Comparison of ENCODE assay signal across 8 mouse cellular contexts in genomic region chr1:180904815-180905080, GRCm38 (mm10). TPM values are rescaled to one million over a fixed set of nuclear protein-coding genes. Genes with fewer than 3 reads are reported as not detected.
A peak's percentile ranks its signal among the peaks of the same experiment; 100 is the strongest.
DNase-seq lines count a peak whose midpoint lies in the region; ATAC-seq and TF ChIP-seq lines count a peak whose summit lies in the region.

No protein-coding gene starts in this region.

- ATAC-seq in embryonic facial prominence, embryonic 15.5 days (ENCODE audit: insufficient number of reproducible peaks, low FRiP score, low TSS enrichment, low read depth): peak; percentile 7; the same call in 1 of the 2 replicates
- no peak for ATAC-seq in limb, embryonic 11.5 days (ENCODE audit: insufficient number of reproducible peaks, low FRiP score, low TSS enrichment, low read depth)
- ATAC-seq in neural tube, embryonic 15.5 days (ENCODE audit: low FRiP score): peak; percentile 14; the same call in 1 of the 2 replicates
- ATAC-seq in megakaryocyte progenitor cell, adult 5-6 weeks (replicated peaks; ENCODE audit: poor library complexity): no peak; the same call in 1 of the 2 replicates
- ATAC-seq in activated CD4-positive, CD25-positive, alpha-beta regulatory T cell, adult 4 months: no peak

- no peak for TF ChIP-seq POLR2A in lung, adult 2 months (IDR thresholded peaks at IDR 0.05; ENCODE audit: borderline replicate concordance, extremely low read depth, low read depth, low read length)

- peak overlapping the region; percentile 95 for H3K9ac ChIP-seq in embryonic facial prominence, embryonic 15.5 days
- H3K9ac ChIP-seq in limb, embryonic 11.5 days (ENCODE audit: low read length): peak overlapping the region; percentile 89
- peak overlapping the region; percentile 98 for H3K9ac ChIP-seq in neural tube, embryonic 15.5 days (replicated peaks)

- peaks cover 24% of the 10 kb centered on the region for H3K36me3 ChIP-seq in embryonic facial prominence, embryonic 15.5 days
- H3K36me3 ChIP-seq in limb, embryonic 11.5 days (ENCODE audit: control insufficient read depth, insufficient read depth, low read length): peaks cover 20% of the 10 kb centered on the region
- H3K36me3 ChIP-seq in neural tube, embryonic 15.5 days: peaks cover 26% of the 10 kb centered on the region

- peak overlapping the region; percentile 77 for H3K4me2 ChIP-seq in embryonic facial prominence, embryonic 15.5 days (replicated peaks)
- peak overlapping the region; percentile 65 for H3K4me2 ChIP-seq in limb, embryonic 11.5 days (ENCODE audit: low read depth, severe bottlenecking)
- H3K4me2 ChIP-seq in neural tube, embryonic 15.5 days: peak overlapping the region; percentile 85

- no peak for TF ChIP-seq CTCF in lung, adult 2 months (IDR thresholded peaks at IDR 0.05; ENCODE audit: insufficient read depth, low read length)

- peak overlapping the region; percentile 91 for H3K27ac ChIP-seq in embryonic facial prominence, embryonic 15.5 days (replicated peaks)
- no peak overlapping the region for H3K27ac ChIP-seq in limb, embryonic 11.5 days (replicated peaks; ENCODE audit: low read depth, low read length)
- peak overlapping the region; percentile 91 for H3K27ac ChIP-seq in neural tube, embryonic 15.5 days (replicated peaks)

- H3K27me3 ChIP-seq in embryonic facial prominence, embryonic 15.5 days: no peaks in the 10 kb centered on the region
- H3K27me3 ChIP-seq in limb, embryonic 11.5 days (ENCODE audit: control insufficient read depth, insufficient read depth, low read length): no peaks in the 10 kb centered on the region
- H3K27me3 ChIP-seq in neural tube, embryonic 15.5 days (replicated peaks): no peaks in the 10 kb centered on the region

- 2% methylated on average over 5 of the region's 5 CpGs for WGBS in lung, adult 2 months
- 3% methylated on average over 5 of the region's 5 CpGs for WGBS in embryonic facial prominence, embryonic 15.5 days
- 2% methylated on average over 5 of the region's 5 CpGs for WGBS in limb, embryonic 11.5 days
- WGBS in neural tube, embryonic 15.5 days: 3% methylated on average over 5 of the region's 5 CpGs

- no peaks in the 10 kb centered on the region for H3K9me3 ChIP-seq in embryonic facial prominence, embryonic 15.5 days (replicated peaks)
- H3K9me3 ChIP-seq in limb, embryonic 11.5 days (ENCODE audit: control insufficient read depth, low read length): no peaks in the 10 kb centered on the region
- no peaks in the 10 kb centered on the region for H3K9me3 ChIP-seq in neural tube, embryonic 15.5 days (replicated peaks)

- H3K4me3 ChIP-seq in lung, adult 2 months (replicated peaks; ENCODE audit: extremely low read depth, low read depth, low read length): peak overlapping the region; percentile 75
- H3K4me3 ChIP-seq in embryonic facial prominence, embryonic 15.5 days (replicated peaks): peak overlapping the region; percentile 83
- peak overlapping the region; percentile 75 for H3K4me3 ChIP-seq in limb, embryonic 11.5 days (ENCODE audit: low read depth, low read length)
- peak overlapping the region; percentile 98 for H3K4me3 ChIP-seq in neural tube, embryonic 15.5 days (replicated peaks)

- DNase-seq in lung, adult 2 months: no peak
- DNase-seq in lung, adult 18-20 months: no peak
- DNase-seq in limb, embryonic 11.5 days (ENCODE audit: low spot score): no peak
- DNase-seq in spleen, postnatal 14 days (ENCODE audit: low spot score in 2 of 2): no peak

- 0 out of 2 replicates have a peak, but pooled peaks cover 7% of the 10 kb centered on the region for H3K4me1 ChIP-seq in lung, adult 2 months (ENCODE audit: control insufficient read depth, insufficient read depth, low read length)
- peaks cover 15% of the 10 kb centered on the region for H3K4me1 ChIP-seq in embryonic facial prominence, embryonic 15.5 days
- peaks cover 6% of the 10 kb centered on the region; the same call in 1 of the 2 replicates for H3K4me1 ChIP-seq in limb, embryonic 11.5 days (ENCODE audit: control insufficient read depth, insufficient read depth, low read length)
- peaks cover 24% of the 10 kb centered on the region for H3K4me1 ChIP-seq in neural tube, embryonic 15.5 days

RNA-seq across cellular contexts. Expression of gene Pycr2, which starts 0.7 kb away (rescaled TPM):
- 36.7 and 43.8 TPM in 2 replicates for polyA plus RNA-seq in lung, adult 2 months (2012; rRNA removed)
- 96.9 and 105 TPM in 2 replicates for polyA plus RNA-seq in embryonic facial prominence, embryonic 15.5 days (2015; fragmentation: Nextera tagmentation; extraction: Ambion mirVana)
- 120 and 137 TPM in 2 replicates for polyA plus RNA-seq in limb, embryonic 11.5 days (2014; fragmentation: Nextera tagmentation; extraction: Ambion mirVana)
- 73.7 and 80.6 TPM in 2 replicates for polyA plus RNA-seq in neural tube, embryonic 15.5 days (2015; fragmentation: Nextera tagmentation; extraction: Ambion mirVana)
- 27.2 and 28.8 TPM in 2 replicates for total RNA-seq in megakaryocyte progenitor cell, adult 5-6 weeks (2015)
- total RNA-seq in megakaryocyte progenitor cell, adult 5-6 weeks (2017): 22.4 and 26.3 TPM in 2 replicates
- 10 to 100 TPM; 44.3 to 45.6 TPM for polyA plus RNA-seq in activated CD4-positive, CD25-positive, alpha-beta regulatory T cell, adult 4 months (2017; shearing (Covaris generic))

RNA-seq across cellular contexts. Expression of gene Lefty2, which starts 11.8 kb away (rescaled TPM):
- polyA plus RNA-seq in lung, adult 2 months (2012; rRNA removed): 0.07 TPM in 1 of 2 replicates, not detected in the other
- 0.24 and 0.32 TPM in 2 replicates for polyA plus RNA-seq in embryonic facial prominence, embryonic 15.5 days (2015; fragmentation: Nextera tagmentation; extraction: Ambion mirVana)
- 0.08 TPM in 1 of 2 replicates, not detected in the other for polyA plus RNA-seq in limb, embryonic 11.5 days (2014; fragmentation: Nextera tagmentation; extraction: Ambion mirVana)
- 1.9 and 3.0 TPM in 2 replicates for polyA plus RNA-seq in neural tube, embryonic 15.5 days (2015; fragmentation: Nextera tagmentation; extraction: Ambion mirVana)
- total RNA-seq in megakaryocyte progenitor cell, adult 5-6 weeks (2015): not detected in 2 replicates
- not detected in 2 replicates for total RNA-seq in megakaryocyte progenitor cell, adult 5-6 weeks (2017)
- not detected for polyA plus RNA-seq in activated CD4-positive, CD25-positive, alpha-beta regulatory T cell, adult 4 months (2017; shearing (Covaris generic))

RNA-seq across cellular contexts. Expression of gene Lefty1, which starts 30.1 kb away (rescaled TPM):
- polyA plus RNA-seq in lung, adult 2 months (2012; rRNA removed): 11.4 and 11.5 TPM in 2 replicates
- polyA plus RNA-seq in embryonic facial prominence, embryonic 15.5 days (2015; fragmentation: Nextera tagmentation; extraction: Ambion mirVana): 4.0 and 4.6 TPM in 2 replicates
- 0.12 and 1.4 TPM in 2 replicates for polyA plus RNA-seq in limb, embryonic 11.5 days (2014; fragmentation: Nextera tagmentation; extraction: Ambion mirVana)
- 0.22 and 0.23 TPM in 2 replicates for polyA plus RNA-seq in neural tube, embryonic 15.5 days (2015; fragmentation: Nextera tagmentation; extraction: Ambion mirVana)
- 0.90 and 1.7 TPM in 2 replicates for total RNA-seq in megakaryocyte progenitor cell, adult 5-6 weeks (2015)
- total RNA-seq in megakaryocyte progenitor cell, adult 5-6 weeks (2017): 0.27 TPM in 1 of 2 replicates, not detected in the other
- not detected for polyA plus RNA-seq in activated CD4-positive, CD25-positive, alpha-beta regulatory T cell, adult 4 months (2017; shearing (Covaris generic))

RNA-seq across cellular contexts. Expression of gene Tmem63a, which starts 37.4 kb away (rescaled TPM):
- polyA plus RNA-seq in lung, adult 2 months (2012; rRNA removed): 70.4 and 81.7 TPM in 2 replicates
- 17.3 and 18.5 TPM in 2 replicates for polyA plus RNA-seq in embryonic facial prominence, embryonic 15.5 days (2015; fragmentation: Nextera tagmentation; extraction: Ambion mirVana)
- polyA plus RNA-seq in limb, embryonic 11.5 days (2014; fragmentation: Nextera tagmentation; extraction: Ambion mirVana): 5.6 and 6.1 TPM in 2 replicates
- 2.5 and 5.4 TPM in 2 replicates for polyA plus RNA-seq in neural tube, embryonic 15.5 days (2015; fragmentation: Nextera tagmentation; extraction: Ambion mirVana)
- 15.0 and 15.6 TPM in 2 replicates for total RNA-seq in megakaryocyte progenitor cell, adult 5-6 weeks (2015)
- total RNA-seq in megakaryocyte progenitor cell, adult 5-6 weeks (2017): 16.5 and 16.8 TPM in 2 replicates
- 10 to 100 TPM; 13.5 to 13.7 TPM for polyA plus RNA-seq in activated CD4-positive, CD25-positive, alpha-beta regulatory T cell, adult 4 months (2017; shearing (Covaris generic))

RNA-seq across cellular contexts. Expression of gene Sde2, which starts 53.8 kb away (rescaled TPM):
- polyA plus RNA-seq in lung, adult 2 months (2012; rRNA removed): 8.7 and 11.1 TPM in 2 replicates
- polyA plus RNA-seq in embryonic facial prominence, embryonic 15.5 days (2015; fragmentation: Nextera tagmentation; extraction: Ambion mirVana): 37.5 and 38.9 TPM in 2 replicates
- 44.1 and 46.9 TPM in 2 replicates for polyA plus RNA-seq in limb, embryonic 11.5 days (2014; fragmentation: Nextera tagmentation; extraction: Ambion mirVana)
- 28.0 and 30.8 TPM in 2 replicates for polyA plus RNA-seq in neural tube, embryonic 15.5 days (2015; fragmentation: Nextera tagmentation; extraction: Ambion mirVana)
- total RNA-seq in megakaryocyte progenitor cell, adult 5-6 weeks (2015): 17.6 and 21.3 TPM in 2 replicates
- total RNA-seq in megakaryocyte progenitor cell, adult 5-6 weeks (2017): 29.9 and 33.6 TPM in 2 replicates
- 10 to 100 TPM; 32.3 to 34.1 TPM for polyA plus RNA-seq in activated CD4-positive, CD25-positive, alpha-beta regulatory T cell, adult 4 months (2017; shearing (Covaris generic))

Comparison
In these comparisons a context has a peak if more than half of its experiments do, and no peak if none do; other contexts are left out.
1. ATAC-seq: peak in embryonic facial prominence, embryonic 15.5 days (single experiment) and neural tube, embryonic 15.5 days (single experiment); none in limb, embryonic 11.5 days (single experiment), megakaryocyte progenitor cell, adult 5-6 weeks (single experiment) and activated CD4-positive, CD25-positive, alpha-beta regulatory T cell, adult 4 months (single experiment).
2. Peak in every context shown above with its lines, with median percentiles within 50 percentile points of each other: H3K4me3 ChIP-seq, H3K4me2 ChIP-seq and H3K9ac ChIP-seq.